Mouse (Mus musculus) ES-Bruce4 (cell line): Measurements from ENCODE around the gene Dennd2c.

ENCODE experiments used
- CTCF ChIP-seq: IDR thresholded peaks from one replicate; pipeline ENCODE4 v1.8.1; 2011; ENCODE audit warnings: low read depth, low read length
- EP300 ChIP-seq: IDR thresholded peaks from 2 replicates; pipeline ENCODE4 v1.6.1; 2011; ENCODE audit warnings: low read depth, low read length; ENCODE audit not compliant: insufficient read depth

DNA sequence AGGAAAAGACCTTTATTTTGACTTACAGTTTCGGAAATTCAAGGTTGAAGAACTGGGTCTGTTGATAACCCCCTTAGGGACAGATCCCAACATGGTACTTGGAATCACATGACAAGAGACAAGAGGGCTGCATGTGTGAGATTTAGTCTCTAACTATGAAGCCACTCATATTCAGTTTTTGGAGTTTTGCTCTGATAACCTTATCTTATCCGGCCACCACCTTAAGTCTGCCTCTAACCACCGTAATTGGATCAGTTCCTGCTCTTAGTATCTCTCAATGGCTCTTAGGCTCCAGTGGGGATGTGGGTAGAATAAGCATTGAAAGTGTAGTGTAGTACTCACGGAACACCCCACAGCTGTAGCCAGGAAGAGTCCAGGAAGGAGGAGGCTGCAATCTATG, 74.3 kb downstream of the Dennd2c start:
- TF ChIP-seq EP300, result no peak
- no peak for TF ChIP-seq CTCF
